Mouse (Mus musculus) layer of hippocampus, adult 18-20 months (tissue): Measurements from ENCODE around the gene Gpbp1. TPM values are rescaled to one million over a fixed set of nuclear protein-coding genes. Genes with fewer than 3 reads are reported as not detected.

Experiments used
- DNase-seq, 2 experiments: peaks; one replicate each; pipeline ENCODE4 v3.0.0; 2022; ENCODE audit warnings: low spot score in 2 of 2
- total RNA-seq, 2 experiments: library from RNA; stranded (reverse); gene quantifications; 2 replicates each; pipeline ENCODE4 v1.2.3; 2021

The Gpbp1 gene
- total RNA-seq, 2 experiments from 2014 or later: 88.5 to 88.7 TPM

GRCm38 (mm10) chr13:111470562-111471237 is 19.2 kb downstream of the Gpbp1 start:
- no peak for DNase-seq

DNA sequence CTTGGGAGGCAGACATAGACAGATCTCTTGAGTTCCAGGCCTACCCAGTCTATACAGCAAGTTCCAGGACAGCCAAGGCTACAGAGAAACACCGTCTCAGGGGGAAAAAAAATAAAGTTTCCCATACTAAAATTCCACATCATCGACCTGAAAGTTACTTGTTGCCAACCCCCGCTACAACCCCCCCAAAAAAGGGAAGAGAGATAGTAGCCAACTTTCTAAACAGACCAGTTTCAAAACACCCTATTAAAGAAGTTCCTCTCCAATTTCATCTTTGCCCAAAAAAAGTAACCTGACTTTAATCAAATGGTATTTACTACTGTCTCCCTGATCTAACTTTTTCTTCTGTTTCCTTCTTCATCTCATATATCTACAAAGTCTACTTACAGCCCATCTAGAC is 22.6 kb downstream of the Gpbp1 start:
- DNase-seq: no peak

DNA sequence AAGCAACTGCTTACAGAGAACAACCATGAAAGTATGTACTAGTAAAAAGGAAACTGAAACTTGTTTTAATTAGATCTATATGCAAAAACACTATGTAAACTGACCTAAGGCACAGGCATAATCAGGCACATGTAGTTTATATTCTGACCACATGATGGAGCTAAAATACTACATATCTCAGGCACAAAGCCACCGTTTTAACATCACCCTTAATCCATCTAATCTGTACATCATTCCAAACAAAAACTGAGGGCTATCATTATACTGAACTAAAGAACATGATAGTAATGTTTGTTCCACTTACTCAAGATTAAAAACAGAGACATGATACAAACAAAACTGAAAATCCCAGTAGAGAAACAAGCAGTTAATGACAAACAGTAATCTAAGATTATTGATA is 28.5 kb downstream of the Gpbp1 start:
- peak in 1 of 2 experiments; percentile 51 for DNase-seq

DNA sequence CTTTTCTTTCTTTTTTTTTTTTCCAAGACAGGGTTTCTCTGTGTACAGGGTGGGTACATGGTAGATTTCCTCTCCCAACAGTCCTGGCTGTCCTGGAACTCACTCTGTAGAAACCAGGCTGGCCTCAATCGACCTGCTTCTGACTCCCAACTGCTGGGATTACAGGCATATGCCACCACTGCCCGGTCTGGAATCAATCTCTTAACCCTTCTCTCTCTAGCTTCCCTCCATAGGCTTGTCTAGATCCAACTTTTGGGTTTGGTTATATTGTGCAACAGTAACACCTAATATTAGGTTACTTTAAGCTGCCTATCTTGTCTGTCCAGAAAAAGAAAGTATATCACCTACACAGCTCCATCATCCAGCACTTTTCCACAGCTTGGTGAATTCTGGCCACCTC is 33.1 kb downstream of the Gpbp1 start:
- DNase-seq: no peak

GRCm38 (mm10) chr13:111444325-111444724 is 45.6 kb downstream of the Gpbp1 start:
- DNase-seq: no peak

DNA sequence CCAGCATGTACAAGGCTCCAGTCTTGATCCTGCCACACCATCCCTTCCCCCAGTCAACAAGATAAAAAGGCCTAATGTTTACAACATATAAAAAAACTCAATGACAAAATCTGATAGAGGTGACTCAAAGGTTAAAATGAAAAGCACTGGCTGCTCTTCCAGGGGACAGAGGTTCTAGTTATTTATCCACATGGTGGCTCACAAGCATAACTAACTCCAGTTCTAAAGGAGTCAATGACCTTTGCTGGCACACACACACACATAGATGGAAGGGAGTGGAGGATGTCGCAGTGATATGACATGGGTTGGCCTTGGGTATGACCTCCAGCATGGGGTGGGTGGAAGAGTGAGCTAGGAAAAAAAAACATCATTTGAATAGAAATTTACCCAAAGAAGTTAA is 58.7 kb downstream of the Gpbp1 start:
- DNase-seq: no peak

DNA sequence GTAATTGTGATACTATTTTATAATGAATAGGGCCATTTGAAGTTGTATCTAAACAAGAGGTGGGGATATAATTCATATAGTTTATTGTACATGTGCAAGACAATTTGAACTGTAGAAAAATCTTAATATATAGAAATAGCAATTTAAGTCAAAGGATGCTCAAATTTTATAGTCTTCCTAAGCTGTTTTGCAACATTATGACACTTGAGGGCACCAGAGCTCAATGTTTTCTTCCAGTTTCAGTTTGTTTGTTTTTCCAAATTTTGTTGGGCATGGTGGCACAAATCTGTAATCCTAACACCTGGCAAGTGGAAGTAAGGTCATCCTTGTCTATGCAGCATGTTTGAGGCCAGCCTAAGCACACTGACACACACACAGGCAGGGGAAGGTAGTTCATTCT is 68.6 kb downstream of the Gpbp1 start:
- no peak for DNase-seq

- no peak for DNase-seq
Measured at GRCm38 (mm10) chr13:111418087-111418486, 71.8 kb downstream of the Gpbp1 start.

DNA sequence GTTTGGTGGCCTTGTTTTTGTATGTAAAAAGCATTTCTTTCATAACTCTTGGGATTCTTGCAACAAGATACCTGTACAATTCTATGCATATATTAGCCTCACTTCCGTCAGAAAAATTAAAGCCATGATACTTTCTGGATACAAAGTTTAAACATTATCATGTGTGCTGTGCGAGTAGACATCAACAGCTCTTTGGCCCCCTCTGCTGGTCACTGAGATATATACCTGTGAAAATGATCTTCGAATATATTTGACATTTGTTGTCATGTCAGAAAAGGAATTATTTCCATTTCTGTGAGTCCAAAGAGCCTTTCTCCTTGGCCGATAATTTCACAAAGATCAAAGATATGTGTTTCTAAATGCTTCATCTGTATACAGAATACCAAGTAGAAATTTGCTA is 76.8 kb downstream of the Gpbp1 start:
- DNase-seq: peak in 1 of 2 experiments; percentile 83

DNA sequence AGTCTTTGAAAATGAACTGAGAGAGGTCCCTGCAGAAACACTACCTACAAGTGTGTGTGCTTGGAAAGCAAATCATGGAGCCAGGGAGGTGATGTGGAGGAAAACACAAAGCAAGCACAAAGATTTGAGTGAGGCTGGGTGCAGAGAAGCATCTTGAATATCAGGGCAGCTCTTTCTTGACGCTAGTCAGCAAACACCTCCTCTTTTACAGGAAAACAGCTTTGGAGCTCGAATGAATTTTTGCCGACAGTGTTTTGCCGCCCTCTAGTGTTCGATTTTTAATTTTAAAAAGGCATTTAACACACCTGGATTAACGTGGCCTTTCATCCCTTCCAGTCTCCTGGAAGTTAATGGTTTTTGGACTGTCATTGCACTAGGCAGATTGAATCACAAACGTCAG is 79.1 kb downstream of the Gpbp1 start:
- DNase-seq: peak in 1 of 2 experiments; percentile 77

- DNase-seq: peak in 1 of 2 experiments; percentile 30
Measured at GRCm38 (mm10) chr13:111406859-111407389, 83.0 kb downstream of the Gpbp1 start.

- peak in 1 of 2 experiments; percentile 44 for DNase-seq
Measured at GRCm38 (mm10) chr13:111405956-111406355, 84.0 kb downstream of the Gpbp1 start.

DNA sequence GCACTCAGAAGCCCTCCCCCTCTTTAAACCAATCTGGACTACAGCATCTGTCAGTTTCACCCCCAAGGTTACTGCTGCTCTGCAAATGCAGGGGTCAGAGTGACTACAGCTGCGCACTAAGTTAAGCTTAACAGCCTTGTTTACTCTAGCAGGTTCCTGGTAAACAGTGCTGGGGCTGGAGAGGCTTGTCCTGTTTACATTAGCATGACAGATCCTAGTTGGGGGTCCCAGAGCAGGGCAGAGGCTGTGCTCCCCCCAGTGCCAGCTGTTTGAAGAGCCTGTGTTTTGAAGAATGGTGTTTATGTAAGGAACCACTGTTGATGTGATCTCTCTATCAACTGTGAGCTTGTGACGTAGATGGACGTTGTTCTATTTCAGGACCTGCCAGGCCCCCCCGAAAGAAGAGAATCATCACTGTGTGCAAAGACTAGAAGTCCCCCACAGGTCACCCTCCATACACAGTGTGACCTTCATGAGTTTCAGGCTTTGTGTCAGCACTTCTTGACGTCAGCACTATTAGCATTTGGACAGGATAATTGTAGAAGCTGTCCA is 92.2 kb downstream of the Gpbp1 start:
- no peak for DNase-seq

DNA sequence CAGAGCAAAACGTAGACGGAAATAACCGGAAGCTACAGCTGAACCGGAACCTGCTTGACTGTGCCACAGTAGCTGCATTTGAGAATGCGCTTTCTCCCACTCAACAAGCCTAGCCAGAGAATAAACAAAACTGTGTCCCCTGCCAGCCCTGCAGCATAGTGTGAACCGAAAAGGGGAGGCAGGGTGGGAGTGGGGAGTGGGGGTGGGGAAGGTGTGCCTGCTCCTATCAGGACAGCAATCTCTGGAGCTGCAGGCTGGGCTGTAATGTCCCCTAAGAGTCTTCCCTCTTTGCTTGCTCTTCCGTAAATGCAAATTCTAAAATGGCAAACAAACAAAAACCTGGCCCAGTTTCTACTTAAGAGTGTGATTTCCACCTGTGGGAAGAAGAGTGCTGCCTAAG is 92.8 kb downstream of the Gpbp1 start:
- DNase-seq: no peak

DNA sequence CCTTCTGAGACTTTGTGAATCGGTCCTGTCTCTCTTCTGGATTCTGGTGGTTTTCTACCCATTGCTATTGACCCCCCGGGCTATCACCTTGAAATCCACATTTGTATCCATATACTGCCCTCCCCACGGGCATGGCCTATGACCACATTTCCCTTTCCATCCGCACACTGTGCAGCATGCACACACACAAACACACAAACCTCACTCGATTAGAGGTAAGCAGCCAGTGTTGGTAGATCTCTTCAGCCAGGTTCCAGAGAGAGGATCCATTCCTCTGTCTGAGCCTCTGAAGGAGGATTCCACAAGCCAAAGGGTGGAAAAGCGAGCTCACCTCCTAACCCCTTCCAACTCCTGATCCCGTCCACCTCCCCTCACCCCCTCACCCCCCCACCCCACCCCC is 94.4 kb downstream of the Gpbp1 start:
- no peak for DNase-seq

GRCm38 (mm10) chr13:111394904-111395303 is 95.0 kb downstream of the Gpbp1 start:
- peak in 1 of 2 experiments; percentile 32 for DNase-seq

DNA sequence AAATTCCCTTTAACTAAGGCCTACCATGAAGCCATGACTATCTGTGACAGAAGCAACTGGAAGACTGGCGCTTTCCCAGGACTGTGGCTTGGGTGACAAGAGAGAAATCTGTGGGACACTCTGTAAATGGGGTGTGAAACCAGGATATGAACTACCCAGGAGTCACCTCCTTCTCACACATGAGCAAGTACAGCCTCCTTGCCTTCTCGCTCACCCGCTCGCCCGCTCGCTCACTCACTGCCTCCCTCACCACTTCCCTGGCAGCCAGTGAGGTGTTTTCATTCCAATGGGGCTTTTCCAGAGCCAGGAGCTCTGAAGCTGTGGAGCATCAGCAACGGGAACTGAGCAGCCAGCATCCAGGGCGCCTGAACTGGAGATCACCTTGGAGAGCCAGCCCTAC is 95.6 kb downstream of the Gpbp1 start:
- peak in 1 of 2 experiments; percentile 50 for DNase-seq

GRCm38 (mm10) chr13:111393426-111393825 is 96.5 kb downstream of the Gpbp1 start:
- no peak for DNase-seq

GRCm38 (mm10) chr13:111391426-111391825 is 98.5 kb downstream of the Gpbp1 start:
- no peak for DNase-seq

DNA sequence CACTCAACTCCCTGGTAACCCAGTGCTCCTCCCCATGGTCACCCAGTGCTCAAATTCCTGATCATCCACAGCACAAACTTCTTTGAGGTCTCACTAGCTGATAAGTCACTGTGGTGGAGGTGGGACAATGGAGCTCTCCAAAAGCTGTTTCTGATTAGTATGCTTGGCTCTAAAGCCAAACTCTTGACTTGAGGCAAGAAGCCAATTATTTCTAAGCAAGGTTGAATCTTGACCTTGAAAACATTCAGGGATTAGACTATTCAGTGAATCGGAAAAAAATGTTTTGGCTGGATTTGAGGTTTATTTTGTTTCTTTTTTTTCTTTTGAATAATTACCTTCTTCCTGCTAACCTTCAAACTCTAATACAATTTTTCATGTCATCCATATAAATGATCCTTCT is 98.9 kb downstream of the Gpbp1 start:
- DNase-seq: no peak

DNA sequence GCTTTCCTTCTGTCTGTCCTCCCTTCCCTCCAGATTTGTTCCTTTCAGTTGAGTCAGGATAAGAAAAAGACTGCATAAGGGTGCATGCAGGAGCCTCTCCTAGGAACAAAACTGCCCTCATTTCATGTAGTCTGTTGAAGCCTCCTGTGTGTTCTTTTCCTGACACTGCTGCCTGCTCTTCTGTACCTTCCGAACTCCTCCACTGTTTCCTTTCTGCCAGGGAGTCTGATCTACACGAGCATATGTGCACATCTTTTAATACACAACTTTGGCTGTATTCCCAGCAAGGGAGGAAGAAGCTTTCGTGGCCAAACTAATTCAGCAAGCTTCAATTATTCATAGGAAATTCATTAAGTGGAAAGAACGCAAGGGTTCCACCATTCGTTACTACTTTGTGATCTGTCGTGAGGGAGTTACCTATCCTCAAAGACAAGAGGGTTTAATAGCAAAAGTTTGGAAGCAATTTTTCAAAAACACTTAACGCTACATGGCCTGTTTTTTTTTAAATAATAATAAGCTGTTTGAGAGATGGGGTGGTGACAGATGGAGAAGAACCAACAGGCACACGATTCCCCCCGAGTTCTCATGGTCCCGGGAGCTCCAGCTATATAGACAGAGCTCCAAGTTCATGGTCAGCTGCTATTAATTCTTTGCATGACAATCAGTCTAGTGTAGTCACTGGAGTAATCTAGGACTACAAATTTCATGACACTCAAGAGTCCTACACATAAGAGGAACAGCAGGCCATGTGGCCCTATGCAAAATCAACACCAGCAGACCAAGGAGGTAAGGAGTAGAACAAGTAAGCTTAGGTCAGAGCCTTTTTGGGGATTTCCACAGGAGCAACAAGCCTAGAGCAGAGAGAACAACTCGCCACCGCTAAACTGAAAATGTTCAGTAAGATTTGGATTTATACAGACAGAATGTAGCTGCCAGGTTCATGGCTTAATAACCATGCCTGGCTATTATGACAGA is 105.6 kb downstream of the Gpbp1 start:
- peak; percentile 35 to 80 for DNase-seq
